Mouse (Mus musculus): ENCODE results near the gene Fbxw5. TPM values are rescaled to one million over a fixed set of nuclear protein-coding genes. Genes with fewer than 3 reads are reported as not detected.

The Fbxw5 gene
- total and polyA plus RNA-seq, 3 experiments = 34.3 to 40.4 (median 37.4) TPM

GRCm38 (mm10) chr2:25534866-25535182, 34.3 kb downstream of the Fbxw5 start:
- peak overlapping the region; percentile 61; the same call in 1 of the 2 replicates for H3K9ac ChIP-seq (ENCODE audit: insufficient read depth, low read depth)
- in situ Hi-C loops (cut with MboI; ENCODE audit: low pct_ligation_motif_present, low pct_unique_long_range_greater_than_20kb, low sequenced_read_pairs) = no loop called here
- H3K27me3 ChIP-seq (replicated peaks) = no peaks in the 10 kb centered on the region
- H3K36me3 ChIP-seq (replicated peaks in 1 of 2; ENCODE audit: control insufficient read depth in 1 of 2, insufficient read depth in 1 of 2, low read length in 1 of 2) = peaks cover 52 to 79% of the 10 kb centered on the region in 2 experiments
- no peak overlapping the region for H3K4me3 ChIP-seq (replicated peaks in 1 of 3; ENCODE audit: low read depth in 2 of 3, low read length in 2 of 3, poor library complexity in 1 of 3)
- H3K4me1 ChIP-seq (ENCODE audit: control insufficient read depth in 1 of 2, insufficient read depth in 2 of 2) = peaks cover 24 to 70% of the 10 kb centered on the region in 2 experiments
- H3K79me2 ChIP-seq (replicated peaks; ENCODE audit: control insufficient read depth, extremely low read depth, insufficient read depth, poor library complexity, severe bottlenecking) = peaks cover 35% of the 10 kb centered on the region
- peak; percentile 81 for TF ChIP-seq ZNF384 (IDR thresholded peaks at IDR 0.05; ENCODE audit: low read depth, low read length)
- TF ChIP-seq MEF2A (IDR thresholded peaks at IDR 0.05; ENCODE audit: borderline replicate concordance, low read depth, low read length) = no peak
- TF ChIP-seq MYC (IDR thresholded peaks at IDR 0.05; ENCODE audit: low read depth, low read length) = peak; percentile 97
- TF ChIP-seq POLR2AphosphoS2 (IDR thresholded peaks at IDR 0.05; ENCODE audit: low read depth, low read length) = no peak
- TF ChIP-seq ZKSCAN1 (IDR thresholded peaks at IDR 0.05; ENCODE audit: borderline replicate concordance, low read depth, low read length) = no peak
- TF ChIP-seq MAX (IDR thresholded peaks at IDR 0.05; ENCODE audit: low read length) = peak; percentile 85
- TF ChIP-seq SMC3 (IDR thresholded peaks at IDR 0.05; ENCODE audit: low read depth, low read length) = no peak
- TF ChIP-seq ETS1 (conservative IDR thresholded peaks at IDR 0.05; ENCODE audit: low read depth, low read length) = no peak
- TF ChIP-seq USF1 (IDR thresholded peaks at IDR 0.05; ENCODE audit: low read depth, low read length) = peak; percentile 13; the same call in 1 of the 2 replicates
- no peak for TF ChIP-seq RAD21 (IDR thresholded peaks at IDR 0.05; ENCODE audit: low read depth, low read length)
- peak; percentile 1; the same call in 1 of the 2 replicates for TF ChIP-seq HCFC1 (IDR thresholded peaks at IDR 0.05; ENCODE audit: low read depth, low read length)
- TF ChIP-seq CHD1 (IDR thresholded peaks at IDR 0.05; ENCODE audit: low read depth, low read length) = peak; percentile 10; the same call in 1 of the 2 replicates
- TF ChIP-seq USF2 (conservative IDR thresholded peaks at IDR 0.05; ENCODE audit: low read depth, low read length) = 0 out of 2 replicates have a peak, but pooled peaks have one; percentile 28
- no peak for TF ChIP-seq RCOR1 (conservative IDR thresholded peaks at IDR 0.05; ENCODE audit: low read depth, low read length)
- TF ChIP-seq ZC3H11A (IDR thresholded peaks at IDR 0.05; ENCODE audit: low read depth, low read length) = no peak
- H3K27ac ChIP-seq (ENCODE audit: insufficient read depth, low read depth) = peak overlapping the region; percentile 95
- dilution Hi-C loops (cut with MboI; ENCODE audit: extremely low pct_ligation_motif_present, extremely low pct_unique_long_range_greater_than_20kb, low sequenced_read_pairs) = no loop called here
- no peak for DNase-seq (ENCODE audit: extremely low read depth)
- H3K9me3 ChIP-seq (replicated peaks; ENCODE audit: low read length) = no peaks in the 10 kb centered on the region
- H3K4me2 ChIP-seq (ENCODE audit: insufficient read depth, low read depth, poor library complexity, severe bottlenecking) = peak overlapping the region; percentile 46; the same call in 1 of the 2 replicates

DNA sequence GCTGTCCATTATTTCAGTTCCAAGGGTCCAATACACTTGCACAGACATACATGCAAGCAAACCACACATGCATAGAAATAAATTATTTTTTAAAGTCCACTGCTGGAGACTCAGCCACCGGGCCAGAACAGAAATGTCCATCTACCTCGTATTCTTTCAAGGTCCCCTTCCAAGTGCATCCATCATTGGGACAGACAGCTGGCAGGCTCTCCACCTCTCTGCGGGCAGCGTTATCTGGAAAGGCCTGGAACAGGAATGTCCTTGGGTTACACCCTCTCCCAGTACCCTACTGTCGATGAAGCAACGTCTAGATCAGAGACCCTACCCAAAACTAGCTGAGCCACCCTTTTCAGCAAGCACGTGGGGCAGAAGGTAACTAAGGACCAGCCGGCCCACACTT, 36.0 kb downstream of the Fbxw5 start:
- Histone ChIP-seq H3K27ac (ENCODE audit: insufficient read depth, low read depth) (no peak overlapping the region), H3K36me3 (replicated peaks in 1 of 2; ENCODE audit: control insufficient read depth in 1 of 2, insufficient read depth in 1 of 2, low read length in 1 of 2) (peaks cover 35 to 72% of the 10 kb centered on the region in 2 experiments)

More for the DNA sequence above, 36.0 kb downstream of the Fbxw5 start:
- dilution Hi-C loops (cut with MboI; ENCODE audit: extremely low pct_ligation_motif_present, extremely low pct_unique_long_range_greater_than_20kb, low sequenced_read_pairs) (no loop called here), in situ Hi-C loops (cut with MboI; ENCODE audit: low pct_ligation_motif_present, low pct_unique_long_range_greater_than_20kb, low sequenced_read_pairs) (no loop called here)
- no peak for TF ChIP-seq HCFC1 (IDR thresholded peaks at IDR 0.05; ENCODE audit: low read depth, low read length)
- TF ChIP-seq NELFE (IDR thresholded peaks at IDR 0.05; ENCODE audit: low read depth, low read length) = no peak
- no peak for TF ChIP-seq ZMIZ1 (IDR thresholded peaks at IDR 0.05; ENCODE audit: low read depth, low read length)
- no peak for TF ChIP-seq KAT2A (IDR thresholded peaks at IDR 0.05; ENCODE audit: insufficient replicate concordance, low read length)
- no peak for TF ChIP-seq MXI1 (IDR thresholded peaks at IDR 0.05; ENCODE audit: low read depth, low read length)
- TF ChIP-seq MEF2A (IDR thresholded peaks at IDR 0.05; ENCODE audit: borderline replicate concordance, low read depth, low read length) = no peak
- TF ChIP-seq CHD1 (IDR thresholded peaks at IDR 0.05; ENCODE audit: low read depth, low read length) = no peak
- no peak for TF ChIP-seq POLR2AphosphoS2 (IDR thresholded peaks at IDR 0.05; ENCODE audit: low read depth, low read length)
- TF ChIP-seq MAX (IDR thresholded peaks at IDR 0.05; ENCODE audit: low read length) = no peak
- TF ChIP-seq ELF1 (IDR thresholded peaks at IDR 0.05; ENCODE audit: low read depth, low read length) = no peak
- no peak for TF ChIP-seq IRF4 (IDR thresholded peaks at IDR 0.05; ENCODE audit: low read depth, low read length)
- TF ChIP-seq POLR2A (IDR thresholded peaks at IDR 0.05; ENCODE audit: low read depth, low read length) = no peak
- no peak for TF ChIP-seq MYC (IDR thresholded peaks at IDR 0.05; ENCODE audit: low read depth, low read length)
- no peak for TF ChIP-seq E2F4 (IDR thresholded peaks at IDR 0.05; ENCODE audit: insufficient replicate concordance, low read depth, low read length)
- no peak for TF ChIP-seq NRF1 (IDR thresholded peaks at IDR 0.05; ENCODE audit: low read depth, low read length)
- no peak for TF ChIP-seq RCOR1 (conservative IDR thresholded peaks at IDR 0.05; ENCODE audit: low read depth, low read length)
- TF ChIP-seq MAZ (IDR thresholded peaks at IDR 0.05; ENCODE audit: low read depth, low read length) = no peak
- TF ChIP-seq SMC3 (IDR thresholded peaks at IDR 0.05; ENCODE audit: low read depth, low read length) = no peak
- TF ChIP-seq TCF12 (IDR thresholded peaks at IDR 0.05; ENCODE audit: low read depth, low read length) = no peak
- H3K4me2 ChIP-seq (ENCODE audit: insufficient read depth, low read depth, poor library complexity, severe bottlenecking) = no peak overlapping the region
- H3K4me3 ChIP-seq (replicated peaks in 1 of 3; ENCODE audit: low read depth in 2 of 3, low read length in 2 of 3, poor library complexity in 1 of 3) = no peak overlapping the region
- H3K9ac ChIP-seq (ENCODE audit: insufficient read depth, low read depth) = no peak overlapping the region
- no peak for DNase-seq (ENCODE audit: extremely low read depth)
- no peaks in the 10 kb centered on the region for H3K27me3 ChIP-seq (replicated peaks)
- peaks cover 29 to 86% of the 10 kb centered on the region in 2 experiments for H3K4me1 ChIP-seq (ENCODE audit: control insufficient read depth in 1 of 2, insufficient read depth in 2 of 2)
- no peaks in the 10 kb centered on the region for H3K9me3 ChIP-seq (replicated peaks; ENCODE audit: low read length)
- peaks cover 51% of the 10 kb centered on the region for H3K79me2 ChIP-seq (replicated peaks; ENCODE audit: control insufficient read depth, extremely low read depth, insufficient read depth, poor library complexity, severe bottlenecking)

Data from CH12.LX (cell line).